Mouse (Mus musculus) right cerebral cortex, adult 18-20 months (tissue): Measurements from ENCODE around the gene Hrct1.
A peak's percentile ranks its signal among the peaks of the same experiment; 100 is the strongest.

ENCODE experiments used
- DNase-seq: peaks from one replicate; pipeline ENCODE4 v3.0.0; 2022; ENCODE audit warnings: mixed read lengths

The Hrct1 gene

GRCm38 (mm10) chr4:43726995-43727394 lies at the start of gene Hrct1:
TSS of gene Hrct1 (plus strand) at chr4:43727188.
- peak; percentile 39 for DNase-seq

- no peak for DNase-seq
Observed at GRCm38 (mm10) chr4:43678541-43678940, 48.4 kb upstream of the Hrct1 start.

- no peak for DNase-seq
Observed at GRCm38 (mm10) chr4:43679416-43680043, 47.5 kb upstream of the Hrct1 start.

GRCm38 (mm10) chr4:43690021-43690420 lies 37.0 kb upstream of the Hrct1 start:
- no peak for DNase-seq

- peak; percentile 27 for DNase-seq
Observed at GRCm38 (mm10) chr4:43691026-43691425, 36.0 kb upstream of the Hrct1 start.

GRCm38 (mm10) chr4:43693806-43694241 lies 33.2 kb upstream of the Hrct1 start:
- no peak for DNase-seq

GRCm38 (mm10) chr4:43694439-43695248 lies 32.3 kb upstream of the Hrct1 start:
- DNase-seq: no peak

DNA sequence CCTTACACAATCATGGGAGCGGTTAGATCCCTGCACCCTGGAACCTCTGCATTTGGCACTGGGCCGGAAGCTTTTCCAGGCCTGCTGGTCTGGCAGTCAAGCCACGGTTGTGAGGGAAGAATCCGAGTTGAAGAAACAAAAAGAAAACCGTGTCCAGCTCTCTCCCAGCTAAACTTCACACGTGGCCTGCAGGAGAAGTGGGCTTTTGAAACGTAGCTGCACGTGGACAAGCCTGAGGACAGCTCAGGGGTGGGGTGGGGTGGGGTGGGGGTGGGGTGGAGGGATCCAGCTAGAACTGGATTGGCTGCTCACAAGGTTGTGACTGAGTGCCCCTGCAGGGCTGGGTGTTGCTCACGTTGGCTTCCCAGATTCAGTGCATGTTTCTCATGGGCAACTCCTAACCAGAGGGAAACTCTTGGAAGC lies 31.7 kb upstream of the Hrct1 start:
- DNase-seq: no peak

DNA sequence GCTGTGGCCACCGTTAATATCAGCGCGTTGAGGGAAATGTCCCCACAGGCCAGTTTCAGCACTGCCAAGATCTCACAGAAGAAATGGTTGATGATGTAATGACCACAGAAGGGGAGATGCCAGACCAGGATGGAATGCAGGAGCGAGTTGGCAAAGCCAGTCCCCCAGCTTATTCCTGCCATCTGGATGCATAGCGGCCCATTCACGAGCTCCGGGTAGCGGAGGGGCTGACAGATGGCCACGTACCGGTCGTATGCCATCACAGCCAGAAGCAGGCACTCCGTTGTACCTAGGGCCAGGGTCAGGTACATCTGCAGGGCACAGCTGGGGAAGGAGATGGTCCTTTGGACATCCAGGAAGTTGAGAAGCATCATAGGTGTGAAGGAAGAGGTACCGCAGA lies 30.4 kb upstream of the Hrct1 start:
- no peak for DNase-seq

DNA sequence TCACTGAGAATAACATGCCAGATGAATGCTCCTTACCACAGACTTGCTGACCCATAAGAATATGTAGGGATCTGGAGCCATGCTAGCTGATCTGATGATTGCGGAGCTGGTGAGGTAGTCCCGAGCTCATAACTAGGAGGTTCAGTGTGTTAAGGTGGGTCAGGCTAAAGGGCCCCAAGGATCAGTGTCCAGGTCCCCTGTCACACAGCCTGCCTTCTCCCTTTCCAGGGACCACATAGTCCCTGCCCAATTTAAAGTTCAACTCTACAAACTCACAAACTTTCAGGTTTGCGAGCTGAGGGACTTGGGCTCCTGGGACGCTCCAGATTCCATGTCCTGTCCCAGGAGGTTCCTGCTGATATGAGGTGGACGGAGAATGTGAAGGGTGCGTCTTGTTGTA lies 26.3 kb upstream of the Hrct1 start, which contains the start of gene Olfr70:
TSS of gene Olfr70 (minus strand) at position 101 of the 400 bp plus-strand sequence.
- no peak for DNase-seq

DNA sequence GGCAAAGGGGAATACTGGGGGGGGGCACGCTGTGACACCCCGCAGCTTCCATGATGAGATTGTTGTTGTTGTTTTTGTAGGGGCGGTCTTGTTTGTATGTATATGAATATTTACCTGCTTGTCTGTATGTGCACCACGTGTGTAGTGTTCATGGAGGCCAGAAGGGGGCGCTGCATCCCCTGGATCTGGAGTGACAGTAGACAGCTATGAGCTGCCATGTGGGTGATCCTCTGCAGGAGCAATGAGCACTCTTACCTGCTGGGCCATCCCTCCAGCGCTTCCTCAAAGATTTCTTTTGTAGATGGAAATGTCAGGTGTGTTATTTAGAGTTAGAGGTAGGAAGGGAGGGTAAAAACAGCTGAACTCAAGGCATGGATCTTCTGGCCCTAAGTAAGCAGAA lies 23.5 kb upstream of the Hrct1 start:
- DNase-seq: no peak

DNA sequence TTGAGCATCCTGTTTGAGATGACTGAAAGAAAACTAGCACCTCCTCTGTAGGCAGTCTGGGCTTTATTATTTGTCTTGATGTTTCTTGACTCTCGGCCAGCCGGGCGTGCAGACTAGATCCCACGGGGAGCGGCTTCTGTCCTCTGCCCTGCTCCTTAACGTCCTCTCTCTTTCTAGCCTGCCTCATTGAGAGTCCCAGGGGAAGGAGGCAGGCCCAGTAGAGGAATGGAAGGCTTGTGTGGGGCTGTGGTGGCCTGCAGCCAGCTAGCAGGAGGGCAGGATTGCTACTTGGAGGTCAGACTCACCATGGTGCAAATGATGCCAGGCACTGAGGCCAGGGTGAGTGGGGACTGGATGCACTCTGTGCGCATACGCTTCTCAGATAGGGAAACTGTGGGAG lies 23.1 kb upstream of the Hrct1 start:
- DNase-seq: no peak

GRCm38 (mm10) chr4:43705991-43706390 lies 21.0 kb upstream of the Hrct1 start:
- DNase-seq: no peak

DNA sequence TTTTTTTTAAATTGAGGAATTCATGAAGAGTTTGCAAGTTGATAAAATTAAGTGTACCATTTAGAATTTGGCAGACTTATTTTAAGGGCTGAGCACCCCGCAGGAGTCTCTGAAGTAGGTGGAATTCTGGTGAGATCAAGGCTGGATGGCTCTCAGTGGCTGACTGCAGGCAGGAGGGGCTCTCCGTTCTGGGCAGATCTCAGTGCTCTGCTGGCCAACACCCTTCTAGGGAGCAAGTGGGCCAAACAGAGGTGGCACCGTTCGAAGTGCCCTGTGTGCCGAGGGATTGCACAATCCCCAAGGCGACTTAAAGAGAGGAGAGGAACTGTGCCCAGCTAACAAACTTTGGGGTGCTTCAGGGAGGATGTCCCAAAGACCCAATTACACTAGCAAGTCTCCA lies 17.1 kb upstream of the Hrct1 start, which contains the start of gene Olfr71:
TSS of gene Olfr71 (minus strand) at position 387 of the 400 bp plus-strand sequence.
- no peak for DNase-seq

GRCm38 (mm10) chr4:43711821-43712220 lies 15.2 kb upstream of the Hrct1 start:
- DNase-seq: peak; percentile 76

GRCm38 (mm10) chr4:43713652-43714219 lies 13.3 kb upstream of the Hrct1 start:
- no peak for DNase-seq

DNA sequence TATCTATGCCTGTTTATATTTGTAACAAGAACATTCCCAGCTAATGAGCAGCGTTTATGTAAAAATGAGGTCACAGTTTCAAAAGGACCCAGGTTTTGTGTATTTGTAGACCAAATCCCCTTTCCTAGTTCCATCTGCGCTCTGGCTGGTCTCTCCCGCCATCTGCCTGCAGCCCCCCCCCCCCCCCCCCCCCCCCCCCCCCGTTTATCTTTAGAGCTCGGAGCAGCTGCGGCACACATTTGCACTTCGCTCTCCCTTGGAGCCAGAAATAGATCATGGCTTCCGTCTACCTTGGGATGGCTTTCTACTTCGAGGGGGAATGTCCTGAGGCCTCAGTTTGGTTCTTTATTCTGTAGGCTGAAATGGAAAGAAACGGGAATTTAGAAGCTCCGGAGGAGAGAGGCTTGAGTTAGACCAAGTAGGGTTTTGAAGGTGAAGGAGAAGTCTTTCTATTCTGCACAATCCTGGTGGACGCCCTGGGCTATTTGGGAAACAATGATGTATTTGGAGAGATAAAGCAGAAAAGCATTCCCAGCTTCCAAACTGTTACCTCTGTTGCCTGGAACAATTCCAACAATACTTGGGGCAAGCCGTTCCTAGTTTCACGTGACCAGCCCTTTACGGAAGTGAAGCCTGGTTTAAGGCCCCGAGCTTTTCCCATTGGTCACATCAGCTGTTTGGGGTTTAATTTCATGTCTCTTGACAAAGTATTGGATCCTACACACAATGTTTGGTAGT lies 6.3 kb upstream of the Hrct1 start:
- no peak for DNase-seq

GRCm38 (mm10) chr4:43722191-43722590 lies 4.8 kb upstream of the Hrct1 start:
- no peak for DNase-seq

- DNase-seq: no peak
Observed at GRCm38 (mm10) chr4:43724764-43725163, 2.2 kb upstream of the Hrct1 start.

DNA sequence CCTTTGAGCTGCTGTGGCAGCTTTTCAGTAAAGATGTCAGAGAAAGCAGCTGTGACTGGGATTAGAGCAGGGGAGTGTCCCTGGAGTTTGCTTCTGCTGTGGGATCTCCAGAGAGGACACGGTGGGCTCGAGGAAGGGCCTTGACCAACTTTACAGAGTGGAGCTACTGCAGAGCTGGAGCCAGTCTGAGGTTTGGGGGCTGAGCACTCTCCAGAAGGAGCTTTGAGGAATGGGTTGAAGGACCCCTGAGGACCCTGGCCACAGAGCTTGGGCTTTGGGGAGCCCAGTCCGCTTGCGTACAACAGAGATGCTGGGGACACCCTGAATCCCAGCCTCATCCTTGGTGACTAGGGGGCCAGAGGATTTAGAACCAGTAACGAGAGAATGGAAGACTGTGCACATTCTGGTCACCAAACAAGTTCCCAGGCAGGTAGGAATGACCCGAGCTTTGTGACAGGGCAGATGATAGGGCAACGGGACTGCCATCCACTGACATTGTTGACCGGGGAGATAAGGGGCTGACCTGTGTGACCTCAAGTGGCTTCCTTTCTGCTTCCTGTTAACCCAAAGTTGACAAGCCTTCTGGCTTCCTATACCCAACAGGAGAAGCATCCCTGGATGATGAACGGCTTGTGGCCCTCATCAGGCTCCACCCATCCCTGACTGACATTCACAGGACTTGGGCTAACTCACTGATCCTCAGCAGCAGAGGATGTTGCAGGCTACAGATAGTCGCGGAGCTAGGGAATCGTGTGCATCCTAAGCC lies 577 bp upstream of the Hrct1 start:
- DNase-seq: no peak

DNA sequence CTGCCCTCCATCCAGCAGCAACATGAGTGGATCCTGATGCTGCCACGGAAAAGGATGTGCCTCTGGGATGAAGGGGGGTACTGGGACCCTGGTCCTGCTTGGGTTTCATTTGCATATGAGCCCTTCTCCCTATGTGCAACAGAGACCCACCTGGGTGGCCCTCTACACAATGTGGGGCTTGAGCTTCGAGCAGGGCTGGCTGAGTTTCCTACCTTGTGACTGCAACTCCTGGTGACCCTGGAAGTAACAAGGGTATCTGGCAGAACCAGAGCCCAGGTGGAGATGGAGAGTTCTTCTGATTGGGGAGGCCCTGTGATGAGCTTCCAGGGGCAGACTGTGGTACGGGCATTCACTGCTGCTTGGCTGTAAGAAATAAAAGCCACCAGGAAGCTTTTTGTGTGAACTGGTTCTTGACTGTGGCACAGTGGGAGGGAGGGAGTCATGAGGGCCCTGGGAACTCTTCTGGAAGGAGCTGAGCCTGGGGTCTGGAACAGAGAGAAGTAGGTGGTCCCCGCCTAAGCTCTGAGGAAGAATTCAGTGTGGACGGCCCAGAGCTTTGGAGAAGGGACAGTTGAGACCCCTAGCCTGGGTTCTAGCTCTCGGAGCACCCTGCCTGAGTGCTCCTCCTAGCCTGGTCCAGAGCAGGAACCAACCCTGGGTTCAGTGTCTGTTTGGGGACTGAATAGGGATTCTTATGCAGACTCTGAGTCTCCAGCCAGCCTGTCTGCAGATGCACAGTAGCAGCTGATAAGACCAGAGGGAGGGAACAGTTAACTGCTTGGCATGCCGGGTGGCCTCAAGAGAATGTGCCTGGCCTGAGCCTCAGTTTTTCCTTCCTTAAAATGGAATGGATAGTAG lies 959 bp downstream of the Hrct1 start:
- no peak for DNase-seq
